Mouse (Mus musculus): ENCODE measurements around the gene Gm13305.
"Not testable (repeated sequence)": the region's sequence is repeated elsewhere in the genome, so short reads cannot be mapped to it uniquely, and the experiment has no call there.

The Gm13305 gene

DNA sequence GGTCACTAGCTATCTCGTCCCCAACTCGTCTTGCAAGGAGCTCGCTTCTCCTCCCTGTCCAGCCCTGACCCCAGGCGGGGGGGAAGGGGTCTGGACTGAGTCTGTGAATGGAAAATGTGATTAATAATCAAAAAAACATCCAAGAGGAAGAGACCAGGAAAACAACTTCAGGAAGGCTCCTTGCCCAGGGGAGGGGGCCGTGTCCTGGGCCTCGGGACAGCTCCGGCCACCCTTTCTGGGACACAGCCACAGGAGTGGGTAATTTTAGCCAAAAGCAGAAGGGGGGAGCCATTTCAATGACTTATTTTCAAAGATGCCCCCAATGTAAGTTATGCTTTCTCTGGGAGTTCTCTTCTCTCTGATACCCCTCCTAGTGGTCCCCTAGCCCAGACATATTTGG lies at the start of gene Gm13305:
Gene Gm13305 (minus strand): TSS at position 101 of the 400 bp plus-strand sequence.
- DNase-seq (ENCODE audit: low spot score in 2 of 2) = not testable (repeated sequence)

DNA sequence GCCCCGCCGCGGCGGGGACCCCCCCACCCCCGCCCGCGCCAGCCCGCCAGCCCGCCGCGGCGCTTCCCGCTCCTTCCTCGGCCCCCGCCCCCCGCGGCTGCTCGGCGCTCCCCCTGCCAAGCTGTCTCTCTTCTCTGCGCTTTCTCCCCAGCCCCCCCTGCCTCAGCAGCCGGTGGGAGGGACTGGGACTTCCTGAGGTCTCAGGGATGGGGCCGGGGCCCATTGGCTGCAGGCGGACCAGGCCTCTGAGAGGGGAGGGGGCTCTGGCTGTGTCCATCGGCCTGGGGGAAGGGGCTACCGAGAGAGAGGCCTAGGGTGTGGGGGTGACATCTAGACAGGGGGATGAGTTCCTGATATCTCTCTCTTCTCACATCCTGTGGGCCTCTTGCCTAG lies 16.6 kb upstream of the Gm13305 start:
- DNase-seq (ENCODE audit: low spot score in 2 of 2) = not testable (repeated sequence)

DNA sequence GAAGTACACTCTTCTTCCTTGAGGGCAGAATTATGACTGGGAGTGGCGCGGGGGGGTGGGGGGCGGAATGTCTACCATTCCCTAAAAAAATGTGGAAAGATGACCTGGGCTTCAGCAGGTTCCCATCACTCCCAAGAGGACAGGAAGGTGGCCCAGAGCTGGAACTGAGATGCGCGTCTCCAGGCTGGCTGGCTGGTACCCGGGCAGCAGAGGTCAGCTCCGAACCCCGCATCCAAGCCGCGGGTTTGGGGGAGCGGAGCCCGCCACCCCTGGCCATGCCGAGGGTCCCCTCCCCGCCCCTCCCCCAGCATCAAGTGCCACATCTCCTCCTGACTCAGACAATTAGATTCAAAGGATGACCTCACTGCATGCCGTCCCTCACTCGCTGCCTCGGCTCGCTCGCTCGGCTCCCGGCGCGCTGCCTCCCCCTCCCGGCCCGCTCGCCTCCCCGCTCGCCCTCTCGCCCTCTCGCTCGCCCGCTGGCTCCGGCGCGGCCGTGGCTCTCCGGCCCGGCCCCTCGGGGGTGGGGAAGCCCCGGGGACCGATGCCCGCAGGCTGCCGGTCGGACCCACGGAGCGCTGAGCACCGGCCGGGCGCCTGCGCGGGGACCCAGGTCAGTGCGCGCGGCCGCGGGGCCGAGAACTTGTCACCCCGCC lies 16.0 kb upstream of the Gm13305 start:
- DNase-seq (ENCODE audit: low spot score in 2 of 2) = not testable (repeated sequence)

DNA sequence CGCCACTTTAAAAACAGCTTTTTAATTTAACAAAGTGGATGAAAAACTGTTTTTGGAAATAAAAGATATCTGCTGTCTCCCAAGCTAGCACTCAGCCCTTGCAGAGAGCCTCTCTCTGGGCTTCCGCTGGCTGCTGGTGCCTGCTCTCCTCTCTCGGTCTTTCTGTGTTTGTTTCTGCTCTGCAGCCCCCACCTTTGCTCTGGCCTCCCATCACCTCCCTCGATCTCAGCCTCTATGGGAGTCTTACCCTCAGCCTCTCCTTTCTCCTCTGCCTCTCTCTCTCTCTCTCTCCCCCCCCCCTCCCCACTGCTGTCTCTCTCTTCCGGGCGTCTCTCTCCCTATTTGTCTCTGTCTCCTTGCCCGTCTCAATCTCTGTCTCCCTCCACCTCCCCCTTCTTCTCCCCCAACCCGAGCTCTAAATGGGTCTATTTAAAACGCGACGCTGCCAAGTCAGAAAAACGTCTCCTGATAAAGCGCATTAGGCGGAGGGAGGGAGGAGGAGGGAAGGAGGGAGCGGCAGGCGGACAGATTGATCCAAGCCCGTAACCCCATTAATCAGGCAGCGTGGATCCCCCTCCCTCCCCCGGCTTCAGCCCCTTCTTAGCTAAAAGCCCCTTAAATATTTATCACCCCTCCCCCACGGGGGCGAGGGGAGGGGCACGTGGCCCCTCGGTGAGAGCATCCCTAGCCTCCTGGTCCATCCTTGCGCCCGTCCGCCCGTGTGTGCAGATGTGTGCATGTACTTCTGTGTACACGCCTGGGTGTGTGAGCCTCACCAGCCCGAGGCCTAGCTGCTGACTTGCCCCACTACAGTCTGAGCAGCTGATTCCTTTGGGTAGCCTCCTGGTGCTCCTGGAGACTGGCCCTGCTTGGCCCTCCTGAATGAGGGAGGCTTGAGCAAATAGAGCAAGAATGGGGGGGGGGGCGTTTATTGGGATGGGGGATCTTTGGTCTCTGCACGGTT lies 15.1 kb upstream of the Gm13305 start:
- DNase-seq (ENCODE audit: low spot score in 2 of 2) = not testable (repeated sequence)

DNA sequence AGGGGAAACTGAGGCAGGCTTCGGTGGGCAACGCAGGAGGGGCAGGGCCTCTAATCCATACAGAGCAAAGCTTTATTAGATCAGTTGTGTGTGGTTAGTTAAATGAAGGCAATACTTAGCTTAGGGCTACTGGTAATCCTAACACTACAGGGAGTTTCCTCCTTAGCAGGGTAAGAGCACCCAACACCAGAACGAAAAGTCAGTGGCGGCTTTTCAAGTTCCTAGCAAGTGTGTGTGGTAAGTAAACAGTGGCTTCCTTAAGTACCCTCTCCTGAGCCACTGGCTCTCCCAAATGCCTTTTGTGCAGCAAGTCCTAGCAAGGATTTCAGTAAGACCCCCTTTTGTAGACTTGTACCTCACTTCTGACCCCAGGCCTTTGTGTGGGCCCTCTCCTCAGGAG lies 9.8 kb upstream of the Gm13305 start:
- not testable (repeated sequence) for DNase-seq (ENCODE audit: low spot score in 2 of 2)

DNA sequence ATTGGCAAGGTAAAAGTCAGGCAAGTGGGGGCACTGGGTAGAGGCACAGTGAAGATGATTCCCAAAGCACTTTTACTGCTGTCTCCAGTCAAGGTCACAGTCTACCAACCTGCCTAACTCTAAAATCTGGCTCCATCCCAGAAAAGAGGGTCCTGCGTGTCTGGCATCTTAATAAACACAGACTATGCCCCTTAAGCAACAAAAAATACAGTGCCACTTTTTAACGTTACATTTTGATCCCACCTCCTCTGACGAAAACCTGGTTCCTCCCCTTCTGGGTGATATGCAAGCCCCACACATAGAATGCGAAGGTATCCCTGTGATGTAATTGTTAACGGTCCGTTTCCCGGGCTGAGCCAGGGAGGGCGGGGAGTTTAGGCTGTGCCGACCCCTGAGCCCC lies 15.3 kb downstream of the Gm13305 start, which contains the start of gene Gm13306:
Gene Gm13306 (plus strand): TSS at position 301 of the 400 bp plus-strand sequence.
- not testable (repeated sequence) for DNase-seq (ENCODE audit: low spot score in 2 of 2)

DNA sequence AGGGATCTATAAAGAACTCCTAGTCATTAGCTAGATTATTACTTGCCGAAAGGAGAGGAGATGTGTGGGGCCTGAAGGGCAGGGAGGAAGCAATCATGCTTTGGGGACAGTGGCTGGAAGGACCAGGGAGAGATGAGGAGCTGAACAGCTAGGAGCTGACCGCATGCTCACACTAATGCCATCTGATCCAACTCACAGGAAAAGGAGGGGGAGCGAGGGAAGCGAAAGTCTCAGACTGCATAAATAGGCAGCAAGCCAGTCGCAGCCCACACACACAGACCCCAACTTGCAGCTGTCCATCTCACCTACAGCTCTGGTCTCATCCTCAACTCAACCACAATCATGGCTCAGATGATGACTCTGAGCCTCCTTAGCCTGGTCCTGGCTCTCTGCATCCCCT lies 53.9 kb downstream of the Gm13305 start, which contains the start of gene Gm13304:
Gene Gm13304 (plus strand): TSS at position 301 of the 400 bp plus-strand sequence.
- DNase-seq (ENCODE audit: low spot score in 2 of 2) = not testable (repeated sequence)

All from frontal cortex, postnatal 10 days (tissue).